Mouse (Mus musculus) kidney, postnatal 25 days (tissue): ENCODE measurements around the gene Loxl3.

Experiments used
- DNase-seq, 2 experiments: peaks; one replicate each; pipeline ENCODE4 v3.0.0; 2021; ENCODE audit warnings: mixed read lengths in 2 of 2

Loxl3 gene

GRCm38 (mm10) chr6:83019044-83019443 lies 14.9 kb upstream of the Loxl3 start:
- no peak for DNase-seq

- DNase-seq = no peak
These were observed 13.9 kb upstream of the Loxl3 start for GRCm38 (mm10) chr6:83020121-83020520.

DNA sequence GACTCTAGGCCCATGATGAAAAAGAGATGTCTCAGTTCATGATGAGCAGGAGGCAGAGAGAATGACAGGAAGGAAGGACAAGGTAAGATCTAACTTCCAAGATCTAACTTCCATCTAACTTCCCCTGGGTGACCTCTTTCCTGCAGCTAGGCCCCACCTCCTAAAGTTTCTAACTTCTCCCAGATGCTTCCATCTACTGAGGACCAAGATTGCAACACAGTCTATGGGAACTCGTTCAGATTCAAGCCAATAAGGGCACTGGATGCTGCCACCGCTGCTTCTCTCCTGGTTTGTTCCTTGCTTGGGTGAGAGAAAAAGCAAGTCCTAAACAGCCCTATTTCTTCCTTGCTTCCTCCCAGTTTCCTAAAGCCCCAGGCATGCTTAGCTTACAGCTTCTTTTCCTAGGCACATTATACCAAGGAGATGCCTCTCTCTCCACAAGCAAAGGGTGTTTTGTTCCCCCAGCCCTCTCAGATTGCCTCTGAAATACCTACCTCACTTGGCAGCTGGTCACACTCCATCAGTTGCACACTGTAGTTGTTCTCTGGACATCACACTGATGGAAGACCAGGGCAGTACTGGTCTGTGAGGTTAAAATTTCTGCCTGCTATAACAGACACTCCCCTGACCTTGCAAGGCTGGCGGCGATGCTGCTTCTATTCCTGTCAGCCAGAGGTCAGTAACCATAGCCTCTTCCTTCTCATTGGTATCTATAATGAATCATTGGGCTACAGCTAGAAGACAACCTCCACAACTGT lies 13.0 kb upstream of the Loxl3 start:
- DNase-seq = no peak

- DNase-seq = no peak
These were observed 11.0 kb upstream of the Loxl3 start for GRCm38 (mm10) chr6:83023008-83023407.

DNA sequence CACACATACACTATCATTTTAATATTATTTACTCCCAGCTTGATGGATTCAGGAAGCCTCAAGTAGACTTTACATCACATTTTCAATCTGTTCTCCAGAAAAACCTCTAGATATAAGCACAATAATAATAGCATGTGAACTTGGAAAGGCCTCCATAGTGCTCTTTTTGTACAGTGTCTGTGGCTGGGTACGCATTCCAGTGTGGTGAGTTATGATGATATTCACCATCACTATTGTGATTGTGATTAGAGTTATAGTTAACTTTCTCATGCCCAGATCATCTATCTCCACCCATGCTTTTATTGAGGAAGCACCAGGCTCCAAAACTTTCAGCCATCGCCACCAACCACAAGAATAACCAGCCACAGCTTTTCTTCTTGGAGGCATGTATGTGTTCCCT lies 10.2 kb upstream of the Loxl3 start:
- DNase-seq = no peak

DNA sequence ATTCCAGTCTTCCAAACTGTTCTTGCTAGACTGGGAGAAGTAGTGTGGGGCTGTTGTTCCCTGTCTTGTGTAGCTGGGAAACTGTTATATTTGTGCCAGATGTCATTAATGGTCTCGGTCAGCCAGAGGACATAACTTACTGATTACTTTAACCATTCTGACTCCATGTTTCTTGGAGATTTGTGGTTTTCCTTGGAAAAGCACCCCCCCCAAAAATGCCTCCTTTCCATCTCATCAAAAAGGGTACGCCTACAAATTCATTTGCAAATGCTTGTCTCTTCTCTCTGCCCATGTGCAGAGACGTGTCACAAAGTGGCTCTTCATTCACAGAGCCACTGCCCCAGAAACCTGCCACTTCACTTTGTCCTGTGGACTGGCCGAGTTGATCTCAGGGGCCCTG lies 9.6 kb upstream of the Loxl3 start:
- DNase-seq = no peak

DNA sequence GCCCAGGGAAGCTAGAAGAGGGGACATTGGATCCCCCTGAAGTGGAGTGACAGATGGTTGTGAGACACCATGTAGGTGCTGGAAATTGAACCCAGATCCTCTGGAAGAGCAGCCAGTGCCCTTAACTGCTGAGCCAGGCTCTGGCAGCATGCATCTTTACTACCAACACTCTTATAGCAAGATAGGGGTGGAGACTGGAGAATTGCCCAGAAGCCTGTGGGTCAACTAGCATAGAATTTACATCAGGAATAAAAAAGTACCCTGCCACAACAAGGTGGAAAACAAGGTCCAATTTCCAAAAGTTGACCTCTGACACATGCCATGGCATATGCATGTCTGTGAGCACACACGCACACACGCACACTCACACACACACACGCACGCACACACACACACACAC lies 8.8 kb upstream of the Loxl3 start:
- no peak for DNase-seq

DNA sequence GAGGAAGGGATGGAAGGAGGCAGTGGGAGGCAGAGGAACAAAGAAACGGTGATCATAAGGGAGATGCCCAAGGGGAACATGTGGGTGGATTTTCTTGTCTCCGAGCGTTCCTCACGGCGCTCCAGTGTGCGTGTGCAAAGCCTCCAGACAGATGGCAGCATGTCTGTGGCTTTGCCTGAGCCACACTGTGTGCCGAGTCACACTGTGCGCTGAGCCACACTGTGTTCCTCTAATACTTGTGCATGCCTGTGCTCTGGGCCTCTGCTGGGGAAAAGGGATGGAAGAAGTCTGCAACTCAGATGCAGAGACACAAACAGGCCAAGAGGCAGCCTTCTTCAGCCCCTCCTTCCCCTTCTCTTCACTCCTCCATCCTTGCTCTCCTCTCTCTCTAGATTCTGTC lies 6.7 kb upstream of the Loxl3 start:
- no peak for DNase-seq

DNA sequence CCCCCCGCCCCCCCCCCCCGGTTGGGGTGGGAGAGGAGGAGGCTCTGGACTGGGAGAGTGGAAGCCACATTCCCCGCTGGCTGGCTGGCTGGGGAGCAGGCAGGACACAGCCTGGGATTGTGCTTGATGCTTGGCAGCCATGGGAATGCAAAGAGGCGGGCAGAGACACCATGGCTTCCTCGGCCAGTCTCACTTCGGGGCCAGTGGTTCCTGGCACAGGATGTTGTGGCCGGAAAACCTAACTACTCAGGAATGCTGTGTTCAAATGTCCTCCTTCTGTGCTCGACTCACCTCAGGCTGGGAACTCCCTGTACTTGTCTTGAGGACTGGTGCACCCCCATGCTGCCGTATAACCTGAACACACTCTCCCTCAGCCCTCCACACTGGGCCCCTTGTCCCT lies 6.3 kb upstream of the Loxl3 start:
- DNase-seq = no peak

DNA sequence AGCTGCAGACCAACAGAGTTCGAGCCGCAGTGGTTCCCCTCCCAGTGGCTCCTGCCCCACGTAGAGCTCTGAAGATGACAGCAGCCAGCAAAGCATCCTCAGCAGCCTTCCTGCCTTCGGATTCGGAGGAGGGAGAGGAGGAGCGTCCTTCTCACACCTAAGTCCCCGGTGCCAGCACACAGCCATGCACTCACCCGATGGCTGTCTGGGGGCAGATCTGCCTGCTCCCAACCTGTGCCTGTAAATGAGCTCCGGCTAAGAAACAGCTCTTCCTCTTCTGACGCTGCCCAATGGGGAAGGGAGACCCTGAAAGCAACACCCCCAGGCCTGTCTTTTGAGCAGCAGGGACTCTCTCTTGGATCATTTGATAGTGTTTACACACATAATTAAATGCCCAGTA lies 4.2 kb upstream of the Loxl3 start:
- no peak for DNase-seq

DNA sequence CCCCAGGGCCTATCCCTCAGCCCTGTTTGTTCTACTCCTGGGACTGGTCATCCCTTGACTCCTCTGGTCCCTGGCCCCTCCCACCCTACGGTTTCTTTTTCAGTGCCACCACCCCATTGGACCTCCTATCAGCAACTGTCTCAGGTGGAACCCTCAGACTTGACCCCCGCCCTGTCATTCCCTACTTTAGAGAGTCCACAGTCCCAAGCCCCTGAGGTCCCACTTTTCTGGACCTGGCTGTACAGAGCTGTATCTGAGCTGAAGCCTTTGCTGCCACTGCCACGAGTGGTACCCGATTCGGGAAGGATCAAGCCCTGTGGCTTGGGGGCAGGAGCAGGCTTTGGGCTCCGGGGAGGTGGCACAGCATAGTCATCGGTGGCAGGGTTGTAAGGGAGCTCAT lies 2.9 kb upstream of the Loxl3 start:
- DNase-seq = no peak

DNA sequence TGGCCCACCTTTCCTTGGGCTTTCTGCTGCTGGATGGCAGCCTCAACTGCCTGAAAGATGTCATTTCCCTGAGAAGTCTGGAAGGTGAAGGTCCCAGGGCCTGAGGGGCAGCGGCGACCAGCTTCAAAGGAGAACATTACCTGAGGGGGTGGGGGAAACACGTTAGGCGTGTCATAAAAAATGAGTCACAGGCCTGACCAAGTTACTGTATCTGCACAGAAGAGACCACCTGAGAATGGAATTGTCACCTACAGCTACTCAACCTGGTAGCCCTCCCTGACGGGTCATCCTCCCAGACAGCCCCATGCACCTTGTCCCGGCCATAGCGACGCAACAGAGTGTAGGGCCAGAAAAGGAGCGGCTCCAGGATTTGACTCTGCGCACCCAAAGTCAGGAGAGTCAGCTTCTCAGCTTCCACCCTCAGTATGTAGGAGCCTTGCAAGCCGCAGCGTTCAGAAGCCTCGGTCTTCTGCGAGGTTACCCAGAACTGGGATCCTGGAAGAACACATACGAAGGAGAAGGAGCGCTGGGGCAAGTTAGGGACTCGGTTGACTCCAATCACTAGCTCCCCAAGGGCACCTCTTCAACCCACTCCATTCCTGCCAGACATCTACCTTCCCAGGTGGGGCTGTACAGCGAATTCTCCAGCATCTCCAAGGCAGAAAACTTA lies 1.9 kb upstream of the Loxl3 start:
- DNase-seq = no peak

- DNase-seq = peak; percentile 36 to 61
These were observed 1.2 kb upstream of the Loxl3 start for GRCm38 (mm10) chr6:83032769-83033191.

- DNase-seq = no peak
These were observed 586 bp downstream of the Loxl3 start for GRCm38 (mm10) chr6:83034463-83035055.

- no peak for DNase-seq
These were observed 3.2 kb downstream of the Loxl3 start for GRCm38 (mm10) chr6:83037188-83037587.

DNA sequence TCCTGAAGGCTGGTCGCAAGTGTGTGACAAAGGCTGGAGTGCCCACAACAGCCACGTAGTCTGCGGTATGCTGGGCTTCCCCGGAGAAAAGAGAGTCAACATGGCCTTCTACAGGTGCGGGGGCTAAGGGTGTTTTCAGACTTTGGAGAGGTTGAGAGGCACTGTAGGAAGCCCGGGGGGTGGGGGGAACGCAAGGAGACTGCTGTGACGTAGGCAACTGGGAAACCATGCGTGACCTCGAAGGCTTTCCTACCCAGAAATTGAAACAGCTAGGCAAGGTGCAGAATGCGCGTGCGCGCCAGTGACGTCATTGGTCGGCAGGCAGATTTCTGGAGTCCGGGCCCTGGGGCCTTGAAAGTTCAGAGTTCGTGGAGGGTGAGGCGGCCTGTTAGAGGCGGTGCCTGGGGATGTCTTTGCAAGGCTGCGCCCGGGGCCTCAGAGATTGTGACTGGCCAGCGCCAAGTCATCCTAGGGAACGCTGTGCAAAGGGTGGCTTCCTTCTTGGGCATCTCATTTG lies 4.6 kb downstream of the Loxl3 start:
- peak; percentile 95 for DNase-seq

- no peak for DNase-seq
These were observed 6.6 kb downstream of the Loxl3 start for GRCm38 (mm10) chr6:83040601-83041000.

DNA sequence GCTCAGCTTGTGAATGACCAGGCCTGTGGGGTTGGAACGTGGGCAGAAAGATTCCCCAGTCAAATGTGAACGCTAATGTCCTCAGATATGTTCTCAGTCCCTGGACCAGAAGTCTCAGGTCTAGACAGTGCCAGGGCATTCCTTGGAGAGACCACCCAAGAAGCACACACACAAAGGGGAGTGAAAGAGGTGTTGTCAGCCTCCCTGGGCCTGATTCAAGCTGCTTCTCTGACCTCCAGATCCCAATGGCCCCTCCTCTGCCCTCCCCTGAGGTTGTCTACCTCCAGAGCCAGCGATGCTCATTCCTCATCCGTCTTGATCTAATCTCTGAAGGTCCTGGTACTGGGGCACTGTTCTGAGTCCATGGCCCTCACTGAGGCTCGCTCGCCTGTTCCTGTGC lies 9.6 kb downstream of the Loxl3 start:
- peak in 1 of 2 experiments; percentile 28 for DNase-seq

DNA sequence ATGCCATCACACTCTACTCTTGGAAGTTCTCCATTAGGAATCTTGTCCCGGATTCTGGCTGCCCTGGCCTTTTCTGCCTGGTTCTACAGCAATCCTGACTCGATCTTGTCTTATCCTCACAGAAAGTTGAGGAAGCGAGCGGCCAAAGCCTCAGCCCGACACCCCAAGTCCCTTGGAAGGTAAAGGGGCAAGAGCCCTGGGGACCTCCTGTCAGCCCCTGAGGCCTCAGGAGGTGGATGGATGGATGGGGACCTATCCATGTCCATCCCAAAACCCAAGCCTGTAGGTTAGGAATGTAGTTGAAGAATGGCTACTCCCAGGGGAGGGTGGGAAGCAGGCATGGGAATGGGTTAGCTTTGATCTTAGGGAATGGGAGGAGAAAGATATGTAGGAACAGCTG lies 10.0 kb downstream of the Loxl3 start:
- DNase-seq = no peak

DNA sequence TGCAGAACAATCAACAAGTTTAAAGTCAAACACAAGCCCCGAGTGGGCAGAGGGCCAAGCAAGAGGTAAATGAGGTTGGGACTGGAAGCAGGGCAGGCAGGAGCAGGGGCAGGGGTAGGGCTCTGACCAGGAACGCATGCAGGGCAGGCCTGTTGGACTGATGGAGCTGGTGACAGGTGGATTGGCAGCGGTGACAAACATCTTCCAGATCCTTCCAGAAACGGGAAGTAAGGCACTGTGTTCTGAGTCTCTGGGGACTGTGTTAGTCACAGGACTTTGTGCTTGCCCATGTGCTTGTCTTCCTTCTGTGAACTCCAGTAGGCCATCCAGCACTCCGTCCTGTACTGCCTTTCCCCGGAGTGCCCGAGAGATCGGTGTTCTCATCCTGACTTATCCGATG lies 10.8 kb downstream of the Loxl3 start:
- DNase-seq = peak; percentile 24 to 56

- no peak for DNase-seq
These were observed 15.4 kb downstream of the Loxl3 start for GRCm38 (mm10) chr6:83049367-83049766.

DNA sequence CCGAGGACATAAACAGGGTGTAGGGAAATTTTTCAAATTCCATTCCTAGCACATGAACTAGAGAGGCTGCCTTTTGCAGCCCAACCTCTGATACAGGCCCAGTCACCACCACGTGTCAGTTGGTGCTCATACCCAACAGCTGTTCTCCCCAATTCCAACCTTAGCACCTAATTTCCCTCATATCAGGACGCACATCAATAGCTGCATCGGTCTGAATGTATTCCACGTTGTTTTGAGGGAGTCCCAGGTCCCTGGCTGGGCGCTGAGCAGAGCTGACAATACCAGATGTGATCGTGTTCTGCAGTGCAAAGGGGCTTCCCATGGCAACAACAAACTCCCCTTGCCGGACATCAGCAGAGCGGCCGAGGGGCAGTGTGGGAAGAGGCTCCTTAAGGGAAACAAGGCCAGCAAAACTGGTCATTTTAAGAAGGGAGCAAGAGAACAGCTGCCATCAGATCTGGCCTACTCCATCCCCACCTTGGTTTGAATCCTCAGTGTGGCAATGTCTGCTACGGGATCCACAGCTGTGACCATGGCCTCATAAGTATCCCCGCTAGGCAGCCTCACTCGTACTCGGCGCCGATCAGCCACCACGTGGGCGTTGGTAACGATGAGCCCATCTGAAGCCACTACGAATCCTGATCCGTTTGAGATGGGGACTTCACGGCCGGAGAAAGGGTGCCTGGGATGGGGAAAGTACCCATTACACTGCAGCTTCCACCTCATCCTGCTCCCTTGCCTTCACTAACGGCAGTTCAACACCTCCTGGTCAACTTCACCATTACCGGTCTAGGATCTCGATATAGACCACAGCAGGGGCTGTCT lies 19.4 kb downstream of the Loxl3 start:
- DNase-seq = peak in 1 of 2 experiments; percentile 18
